ENCODE assay signal across 18 mouse cellular contexts in genomic region chr11:67048496-67048895, GRCm38 (mm10). TPM values are rescaled to one million over a fixed set of nuclear protein-coding genes. Genes with fewer than 3 reads are reported as not detected.
"Had no signal": no experiment of that assay in that cellular context is flagged by ENCODE, and none has a peak within 500 bp of the region (broad histone marks: within the 10 kb centered on the region; RNA-seq: fewer than 3 reads in every experiment).

No protein-coding gene starts in this region.

- H3K27me3 ChIP-seq: limb, embryonic 12.5 days; liver, embryonic 13.5 days; lung, embryonic 15.5 days; megakaryocyte, embryonic 14.5 days; midbrain, embryonic 15.5 days; neural tube, embryonic 12.5 days had no signal

- H3K4me3 ChIP-seq: limb, embryonic 12.5 days; liver, embryonic 13.5 days; lung, embryonic 15.5 days; megakaryocyte, embryonic 14.5 days; midbrain, embryonic 15.5 days; neural tube, embryonic 12.5 days had no signal

- H3K27ac ChIP-seq: kidney, postnatal 0 days; limb, embryonic 12.5 days; liver, embryonic 13.5 days; lung, embryonic 15.5 days; macrophage; midbrain, embryonic 15.5 days; neural tube, embryonic 12.5 days had no signal

- H3K4me2 ChIP-seq: limb, embryonic 12.5 days; liver, embryonic 13.5 days; lung, embryonic 15.5 days; midbrain, embryonic 11.5 days; midbrain, embryonic 15.5 days; neural tube, embryonic 12.5 days had no signal

- DNase-seq: kidney, postnatal 36 days; layer of hippocampus, adult 9-11 months; layer of hippocampus, postnatal 36 days; liver; liver, embryonic 13.5 days; liver, postnatal 0 days; lung, postnatal 14 days; retina, postnatal 1 day; right cerebral cortex, postnatal 4 days had no signal

- H3K9ac ChIP-seq: limb, embryonic 12.5 days; liver, embryonic 13.5 days; liver, postnatal 0 days; lung, embryonic 15.5 days; midbrain, embryonic 15.5 days; neural tube, embryonic 12.5 days had no signal

- H3K9me3 ChIP-seq: limb, embryonic 12.5 days; liver, embryonic 13.5 days; lung, embryonic 15.5 days; megakaryocyte, embryonic 14.5 days; midbrain, embryonic 15.5 days; neural tube, embryonic 12.5 days had no signal

- ATAC-seq: liver, postnatal 0 days; midbrain, embryonic 15.5 days had no signal

RNA-seq across cellular contexts. Expression of gene Myh3, which starts 29.6 kb away (rescaled TPM):
- polyA plus RNA-seq: spleen, adult 2 months had no signal
